11 mouse cellular contexts compared by ENCODE assay signal in the genomic region with DNA sequence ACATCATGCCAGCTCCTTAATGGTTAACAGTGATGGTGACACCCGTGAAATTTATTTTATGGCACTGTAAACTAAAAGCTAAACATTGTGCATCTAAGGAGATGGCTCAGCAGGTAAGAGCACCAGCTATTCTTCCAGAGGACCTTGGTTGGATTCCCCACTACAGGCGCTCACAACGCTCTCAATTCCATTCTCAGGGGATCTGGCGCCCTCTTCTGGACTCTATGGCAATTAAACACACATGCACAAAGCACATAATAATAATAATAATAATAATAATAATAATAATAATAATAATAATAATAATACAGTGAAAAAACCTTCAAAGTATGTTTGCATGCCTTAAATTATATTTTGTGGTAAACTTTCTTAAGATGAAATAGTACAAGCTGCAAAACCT. TPM values are rescaled to one million over a fixed set of nuclear protein-coding genes. Genes with fewer than 3 reads are reported as not detected.
DNase-seq lines count a peak whose midpoint lies in the region; ATAC-seq and TF ChIP-seq lines count a peak whose summit lies in the region.
"Had no signal": no experiment of that assay in that cellular context is flagged by ENCODE, and none has a peak within 500 bp of the region (broad histone marks: within the 10 kb centered on the region; RNA-seq: fewer than 3 reads in every experiment).

No protein-coding gene starts in this region.

- no peaks in the 10 kb centered on the region for H3K9me3 ChIP-seq in MEL (replicated peaks; ENCODE audit: insufficient read depth, low read length)
- no peaks in the 10 kb centered on the region for H3K9me3 ChIP-seq in forebrain, embryonic 15.5 days
- H3K9me3 ChIP-seq: limb, embryonic 12.5 days had no signal

- no peaks in the 10 kb centered on the region for H3K4me1 ChIP-seq in MEL (ENCODE audit: control insufficient read depth in 1 of 2, insufficient read depth in 2 of 2, low read length in 2 of 2)
- no peaks in the 10 kb centered on the region for H3K4me1 ChIP-seq in forebrain, embryonic 15.5 days

- DNase-seq in adrenal gland, adult (ENCODE audit: inconsistent age in 2 of 2, low spot score in 1 of 2) = peak; percentile 37 to 78
- no peak for DNase-seq in adrenal gland, postnatal 4 days (ENCODE audit: low spot score in 2 of 2)
- DNase-seq in layer of hippocampus, adult 2 months (ENCODE audit: low spot score in 2 of 2) = no peak
- DNase-seq in layer of hippocampus, postnatal 14 days (ENCODE audit: low spot score in 2 of 2) = no peak
- peak; percentile 49 for DNase-seq in MEL (ENCODE audit: low read depth, low spot score)
- DNase-seq in kidney, postnatal 36 days = peak; percentile 15 to 61

- peaks cover 0 to 2% of the 10 kb centered on the region in 2 experiments; a peak in 1 of 4 replicates for H3K27me3 ChIP-seq in MEL (ENCODE audit: control insufficient read depth in 1 of 2, insufficient read depth in 2 of 2, low read length in 2 of 2)
- H3K27me3 ChIP-seq in forebrain, embryonic 15.5 days = no peaks in the 10 kb centered on the region
- H3K27me3 ChIP-seq: limb, embryonic 12.5 days had no signal

- H3K27ac ChIP-seq in layer of hippocampus, adult 2 months = no peak overlapping the region
- no peak overlapping the region for H3K27ac ChIP-seq in MEL (ENCODE audit: control insufficient read depth, low read depth, low read length)
- H3K27ac ChIP-seq in forebrain, embryonic 15.5 days (replicated peaks) = no peak overlapping the region

- H3K79me2 ChIP-seq in MEL (ENCODE audit: control insufficient read depth, insufficient read depth, low read length, poor library complexity) = no peaks in the 10 kb centered on the region

- 29% methylated on average over 4 of the region's 4 CpGs for WGBS in forebrain, embryonic 15.5 days

- no peak for ATAC-seq in monocyte, adult 5-6 weeks (replicated peaks; ENCODE audit: insufficient number of reproducible peaks, low FRiP score, low TSS enrichment, poor library complexity, severe bottlenecking)
- no peak for ATAC-seq in forebrain, embryonic 15.5 days (replicated peaks)

- H3K4me2 ChIP-seq in forebrain, embryonic 15.5 days (replicated peaks) = no peak overlapping the region
- H3K4me2 ChIP-seq: limb, embryonic 12.5 days had no signal

- TF ChIP-seq RAD21 in MEL (IDR thresholded peaks at IDR 0.05; ENCODE audit: low read depth, low read length) = peak; percentile 43

- TF ChIP-seq EP300 in MEL (IDR thresholded peaks at IDR 0.05; ENCODE audit: low read depth in 1 of 2, low read length in 2 of 2) = no peak

- no peak overlapping the region for H3K9ac ChIP-seq in MEL (ENCODE audit: control insufficient read depth, low read depth, low read length, poor library complexity, severe bottlenecking)
- H3K9ac ChIP-seq in forebrain, embryonic 15.5 days (replicated peaks) = no peak overlapping the region
- H3K9ac ChIP-seq: limb, embryonic 12.5 days had no signal

- H3K36me3 ChIP-seq in MEL (ENCODE audit: control insufficient read depth in 1 of 2, insufficient read depth in 2 of 2, low read length in 2 of 2) = no peaks in the 10 kb centered on the region
- H3K36me3 ChIP-seq in forebrain, embryonic 15.5 days = no peaks in the 10 kb centered on the region
- H3K36me3 ChIP-seq: limb, embryonic 12.5 days had no signal

- no peak overlapping the region for H3K4me3 ChIP-seq in layer of hippocampus, adult 2 months
- no peak overlapping the region for H3K4me3 ChIP-seq in MEL (ENCODE audit: control insufficient read depth in 1 of 2, insufficient read depth in 1 of 2, low read depth in 2 of 2, low read length in 2 of 2)
- H3K4me3 ChIP-seq in forebrain, embryonic 15.5 days = no peak overlapping the region
- H3K4me3 ChIP-seq: limb, embryonic 12.5 days had no signal

- no peak for TF ChIP-seq POLR2A in MEL (IDR thresholded peaks at IDR 0.05; ENCODE audit: control insufficient read depth in 1 of 2, insufficient read depth in 1 of 2, low read depth in 1 of 2, low read length in 2 of 2, poor library complexity in 1 of 2)

- peak; percentile 66 for TF ChIP-seq CTCF in layer of hippocampus, adult 2 months (conservative IDR thresholded peaks at IDR 0.05)
- peak; percentile 36 to 61 (median 43) for TF ChIP-seq CTCF in MEL (IDR thresholded peaks at IDR 0.05 in 2 of 3, conservative IDR thresholded peaks at IDR 0.05 in 1 of 3; ENCODE audit: control insufficient read depth in 1 of 3, insufficient read depth in 1 of 3, low read depth in 2 of 3, low read length in 3 of 3, poor library complexity in 1 of 3, severe bottlenecking in 1 of 3)

TF ChIP-seq in MEL, 35 proteins besides CTCF, POLR2A, EP300 and RAD21:
- no peak for TF ChIP-seq GATA1 (IDR thresholded peaks at IDR 0.05; ENCODE audit: low read depth, low read length)
- TF ChIP-seq SMC3 (IDR thresholded peaks at IDR 0.05; ENCODE audit: low read depth, low read length) = peak; percentile 33
- no peak for TF ChIP-seq CHD2 (IDR thresholded peaks at IDR 0.05; ENCODE audit: low read length)
- no peak for TF ChIP-seq POLR2AphosphoS2 (IDR thresholded peaks at IDR 0.05; ENCODE audit: low read length)

RNA-seq across cellular contexts. Expression of gene Ccdc81, which starts 11.6 kb away (rescaled TPM):
- total RNA-seq in adrenal gland, postnatal 4 days (2021) = under 1 TPM; 0.25 to 0.28 TPM
- total RNA-seq in layer of hippocampus, adult 2 months (2021) = under 1 TPM; 0.56 to 0.90 TPM
- total RNA-seq in layer of hippocampus, postnatal 14 days (2021) = 1 to 10 TPM in 1 of 2 experiments, under 1 TPM in 1; 0.38 to 1.3 TPM
- not detected in 2 replicates for total RNA-seq in MEL (2012; rRNA removed)
- polyA plus RNA-seq in MEL (2012; ENCODE audit: insufficient read depth in 1 of 2, insufficient read length in 2 of 2, low read depth in 1 of 2, low replicate concordance in 2 of 2, missing spikeins in 1 of 2) = not detected
- total RNA-seq in monocyte, adult 5-6 weeks (2017) = not detected in 3 replicates
- 0.31 and 0.70 TPM in 2 replicates for polyA plus RNA-seq in forebrain, embryonic 15.5 days (2015; fragmentation: Nextera tagmentation; extraction: Ambion mirVana)
- total RNA-seq: common myeloid progenitor, adult 5-6 weeks; heart, adult 18-20 months had no signal

RNA-seq across cellular contexts. Expression of gene Hikeshi, which starts 49.1 kb away (rescaled TPM):
- total RNA-seq in adrenal gland, postnatal 4 days (2021) = 10 to 100 TPM; 59.3 to 61.1 TPM
- 10 to 100 TPM; 96.0 to 96.3 TPM for total RNA-seq in layer of hippocampus, adult 2 months (2021)
- total RNA-seq in layer of hippocampus, postnatal 14 days (2021) = 100 to 1,000 TPM in 1 of 2 experiments, 10 to 100 TPM in 1; 84.7 to 102 TPM
- total RNA-seq in MEL (2012; rRNA removed) = 61.4 and 83.0 TPM in 2 replicates
- 100 to 1,000 TPM in 1 of 2 experiments, not detected in 1; 123 TPM for polyA plus RNA-seq in MEL (2012; ENCODE audit: insufficient read depth in 1 of 2, insufficient read length in 2 of 2, low read depth in 1 of 2, low replicate concordance in 2 of 2, missing spikeins in 1 of 2)
- 39.6 to 86.1 TPM (median 84.3 TPM) in 3 replicates for total RNA-seq in monocyte, adult 5-6 weeks (2017)
- 150 and 158 TPM in 2 replicates for polyA plus RNA-seq in forebrain, embryonic 15.5 days (2015; fragmentation: Nextera tagmentation; extraction: Ambion mirVana)

Comparison
In these comparisons a context has a peak if more than half of its experiments do, and no peak if none do; other contexts are left out.
1. DNase-seq: peak in adrenal gland, adult (2 of 2), MEL (single experiment) and kidney, postnatal 36 days (2 of 2); none in adrenal gland, postnatal 4 days (0 of 2), layer of hippocampus, adult 2 months (0 of 2) and layer of hippocampus, postnatal 14 days (0 of 2).